Mouse (Mus musculus) ES-Bruce4 (cell line): ENCODE results near the gene Atxn1. TPM values are rescaled to one million over a fixed set of nuclear protein-coding genes. Genes with fewer than 3 reads are reported as not detected.
A peak's percentile ranks its signal among the peaks of the same experiment; 100 is the strongest.

Experiments
- H3K27ac ChIP-seq: 2 replicates; pipeline ENCODE4 v1.5.1; 2012; ENCODE audit warnings: low read length, inconsistent platforms; ENCODE audit not compliant: insufficient read depth
- H3K27me3 ChIP-seq: 2 replicates; pipeline ENCODE4 v1.6.1; 2012; ENCODE audit warnings: mild to moderate bottlenecking, low read length, inconsistent platforms; ENCODE audit not compliant: control insufficient read depth, poor library complexity, insufficient read depth, severe bottlenecking
- H3K36me3 ChIP-seq: 2 replicates; pipeline ENCODE4 v1.6.1; 2012; ENCODE audit warnings: inconsistent platforms, mild to moderate bottlenecking, low read length, moderate library complexity; ENCODE audit not compliant: control insufficient read depth, poor library complexity, insufficient read depth, severe bottlenecking
- H3K4me1 ChIP-seq: one replicate; pipeline ENCODE4 v1.8.1; 2011; ENCODE audit warnings: low read length; ENCODE audit not compliant: control insufficient read depth, insufficient read depth
- H3K4me3 ChIP-seq: 2 replicates; pipeline ENCODE4 v1.5.1; 2011; ENCODE audit warnings: low read depth, mild to moderate bottlenecking, low read length
- H3K9ac ChIP-seq: 2 replicates; pipeline ENCODE4 v1.6.1; 2012; ENCODE audit warnings: low read depth, mild to moderate bottlenecking, inconsistent platforms; ENCODE audit not compliant: poor library complexity, severe bottlenecking
- H3K9me3 ChIP-seq: replicated peaks from 2 replicates; pipeline ENCODE4 v1.6.1; 2012; ENCODE audit warnings: mild to moderate bottlenecking, low read length, inconsistent platforms; ENCODE audit not compliant: control insufficient read depth, poor library complexity, insufficient read depth, severe bottlenecking
- CTCF ChIP-seq: IDR thresholded peaks from one replicate; pipeline ENCODE4 v1.8.1; 2011; ENCODE audit warnings: low read depth, low read length
- EP300 ChIP-seq: IDR thresholded peaks from 2 replicates; pipeline ENCODE4 v1.6.1; 2011; ENCODE audit warnings: low read depth, low read length; ENCODE audit not compliant: insufficient read depth
- POLR2A ChIP-seq: IDR thresholded peaks from one replicate; pipeline ENCODE4 v1.8.1; 2011; ENCODE audit warnings: low read length; ENCODE audit not compliant: insufficient read depth
- polyA plus RNA-seq: library from polyadenylated mRNA; stranded (reverse); fragments of >200 nt; gene quantifications from 2 replicates; pipeline ENCODE4 v1.2.4, GENCODE M21; 2011; ENCODE audit warnings: low read depth; ENCODE audit not compliant: missing spikeins, insufficient read depth, insufficient read length

Atxn1 gene
- polyA plus RNA-seq, 1 experiment: 10.1 TPM

DNA sequence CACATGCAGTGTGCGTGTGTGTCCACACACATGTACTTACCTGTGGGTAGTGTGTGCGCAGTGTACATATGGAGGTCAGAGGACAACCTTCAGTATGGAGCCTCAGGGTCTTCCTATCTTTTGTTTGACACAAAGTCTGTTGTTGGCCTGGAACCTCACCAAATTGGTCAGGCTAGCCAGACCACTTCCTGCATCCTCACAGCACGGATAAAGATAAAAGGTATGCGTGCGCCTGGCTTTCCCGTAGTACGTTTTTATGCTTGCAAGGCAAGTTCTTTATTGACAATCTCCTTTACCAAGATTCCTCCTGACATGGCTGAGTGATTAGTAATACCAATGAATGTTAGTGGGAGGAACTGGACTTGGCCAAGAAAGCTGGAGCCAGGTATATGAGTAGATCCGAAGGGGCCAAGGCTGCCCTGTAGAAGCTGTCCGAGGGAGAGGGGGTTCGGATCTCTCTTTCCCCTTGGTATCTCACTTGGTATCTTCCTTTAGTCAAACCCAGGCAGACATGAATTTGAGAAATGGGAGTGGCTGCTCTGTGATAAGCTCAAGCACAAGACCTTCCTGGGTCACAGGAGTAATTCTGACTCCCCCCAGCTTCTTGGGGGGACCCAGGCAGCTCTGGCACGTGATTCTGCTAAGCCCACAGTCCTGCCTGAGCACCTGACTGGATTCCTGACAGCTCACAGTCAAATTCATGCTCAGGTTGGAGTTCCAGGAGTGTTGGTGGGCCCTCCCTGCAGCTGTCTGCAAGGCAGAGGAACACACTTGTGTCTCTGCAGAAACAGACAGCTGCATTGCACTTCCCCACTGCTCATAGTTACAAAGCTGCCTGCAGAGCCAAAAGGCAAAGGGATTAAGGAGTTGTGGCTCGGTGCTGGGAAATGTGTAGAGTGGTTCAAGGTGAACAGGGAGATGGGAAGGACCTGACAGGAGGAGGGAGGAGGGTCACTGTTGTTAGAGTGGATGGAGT is 451.5 kb downstream of the Atxn1 start:
- Histone ChIP-seq H3K27ac (no peak overlapping the region), H3K27me3 (no peaks in the 10 kb centered on the region), H3K4me3 (no peak overlapping the region), H3K36me3 (no peaks in the 10 kb centered on the region), H3K4me1 (peaks cover 3% of the 10 kb centered on the region), H3K9me3 (no peaks in the 10 kb centered on the region), H3K9ac (no peak overlapping the region)
- TF ChIP-seq POLR2A: no peak
- TF ChIP-seq EP300: no peak
- no peak for TF ChIP-seq CTCF

DNA sequence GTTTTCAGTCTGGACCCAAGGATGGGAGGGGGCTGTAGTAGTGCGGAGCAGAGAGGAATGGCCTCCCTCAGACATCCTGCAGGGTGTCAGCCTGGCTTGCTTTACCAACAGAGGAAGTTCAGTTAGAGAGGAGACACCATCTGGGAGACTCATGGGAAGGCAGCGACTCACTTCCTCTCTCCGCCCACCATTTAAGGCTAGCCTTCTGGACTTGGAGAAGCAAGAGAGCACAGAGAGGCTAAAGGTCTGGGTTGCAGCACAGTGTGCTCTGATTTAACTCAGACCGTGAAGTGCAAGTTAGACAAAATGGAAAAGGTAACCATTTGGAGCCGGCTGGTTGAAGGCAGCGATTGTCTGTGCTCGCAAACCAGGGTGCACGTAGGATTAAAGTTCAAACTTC is 452.3 kb downstream of the Atxn1 start:
- no peaks in the 10 kb centered on the region for H3K27me3 ChIP-seq
- no peak overlapping the region for H3K27ac ChIP-seq

DNA sequence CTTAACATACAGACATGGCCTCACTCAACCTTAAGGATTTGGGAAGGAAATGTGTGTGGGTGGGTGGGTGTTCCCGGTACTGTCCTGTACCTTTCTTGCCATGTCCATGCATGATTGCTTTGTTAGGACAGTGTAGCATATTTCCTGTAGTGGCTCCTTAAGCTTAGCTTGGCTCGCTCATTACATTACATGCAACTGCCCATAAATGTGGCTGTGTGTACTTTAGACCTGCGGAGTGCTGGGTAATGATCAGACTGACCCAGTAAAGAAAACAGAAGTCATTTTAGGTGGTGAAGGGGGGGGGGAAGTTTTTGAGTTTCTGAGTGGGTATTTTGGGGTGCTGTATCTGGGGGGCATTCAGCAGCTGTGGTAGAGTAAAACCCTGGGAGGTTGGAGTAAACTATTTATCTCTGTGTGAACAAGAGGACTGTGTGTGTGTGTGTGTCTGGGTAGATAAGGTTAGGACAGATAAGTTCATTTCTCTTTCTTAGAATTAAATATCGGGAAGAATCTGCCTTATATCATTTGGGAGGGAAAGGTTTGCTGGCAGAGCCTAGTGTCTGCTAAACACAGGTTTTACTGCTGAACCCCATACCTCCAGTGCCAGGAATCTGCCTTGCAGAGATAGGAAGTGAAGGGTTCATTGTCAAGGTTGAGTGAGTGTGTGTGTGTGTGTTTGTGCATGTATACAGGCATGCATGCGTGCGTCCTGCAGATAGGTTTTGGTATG is 452.9 kb downstream of the Atxn1 start:
- H3K9ac ChIP-seq: no peak overlapping the region
- TF ChIP-seq POLR2A (no peak), CTCF (no peak), EP300 (no peak)
- H3K4me1 ChIP-seq: peaks cover 3% of the 10 kb centered on the region
- H3K9me3 ChIP-seq: no peaks in the 10 kb centered on the region
- no peaks in the 10 kb centered on the region for H3K27me3 ChIP-seq
- no peak overlapping the region for H3K27ac ChIP-seq
- no peak overlapping the region for H3K4me3 ChIP-seq
- no peaks in the 10 kb centered on the region for H3K36me3 ChIP-seq

More for the DNA sequence above, 452.3 kb downstream of the Atxn1 start:
- Histone ChIP-seq H3K36me3 (no peaks in the 10 kb centered on the region), H3K9ac (no peak overlapping the region), H3K4me1 (peaks cover 3% of the 10 kb centered on the region), H3K4me3 (no peak overlapping the region), H3K9me3 (no peaks in the 10 kb centered on the region)
- TF ChIP-seq EP300 (no peak), CTCF (no peak), POLR2A (no peak)

DNA sequence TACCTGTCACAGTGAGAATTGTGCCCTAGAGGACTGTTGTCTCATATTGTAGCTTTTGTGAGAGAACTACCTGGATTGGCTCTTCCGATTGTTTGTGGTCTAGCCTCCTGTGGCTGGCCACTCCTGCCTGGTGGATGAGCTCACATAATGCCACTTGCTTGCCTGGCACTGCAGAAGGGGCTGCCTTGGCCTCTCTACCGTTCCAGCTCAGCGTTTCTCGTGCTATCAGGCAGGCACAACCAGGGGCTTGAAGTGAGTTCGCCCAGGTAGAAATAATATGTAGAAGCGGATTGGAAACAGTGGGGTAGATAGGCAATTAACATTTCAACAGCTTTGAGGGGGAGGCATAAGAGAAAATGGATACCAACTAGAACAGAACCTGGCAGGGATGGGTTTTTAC is 455.4 kb downstream of the Atxn1 start:
- Histone ChIP-seq H3K4me3 (no peak overlapping the region), H3K4me1 (peaks cover 3% of the 10 kb centered on the region), H3K27ac (no peak overlapping the region), H3K36me3 (no peaks in the 10 kb centered on the region), H3K9ac (no peak overlapping the region), H3K27me3 (no peaks in the 10 kb centered on the region), H3K9me3 (no peaks in the 10 kb centered on the region)
- TF ChIP-seq CTCF (no peak), POLR2A (no peak), EP300 (no peak)

DNA sequence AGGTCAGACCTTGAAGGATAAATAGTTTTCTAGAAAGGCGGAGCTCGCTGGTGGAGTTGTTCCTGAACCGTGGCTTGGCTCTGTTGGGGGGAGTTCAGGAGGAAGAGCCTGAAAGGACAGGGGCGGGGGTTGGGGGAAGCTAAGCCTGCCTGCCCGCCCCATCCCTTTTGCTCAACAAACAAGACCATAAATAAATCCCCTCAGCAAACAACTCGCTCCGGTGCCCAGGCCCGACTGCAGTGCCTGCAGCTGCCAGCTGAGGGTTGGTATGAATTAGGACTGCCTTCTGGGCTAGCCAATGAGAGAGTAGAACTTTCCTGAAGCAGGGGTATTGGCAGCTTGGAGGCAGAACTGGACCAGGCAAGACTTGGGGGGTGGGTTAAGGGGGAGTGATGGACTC is 456.3 kb downstream of the Atxn1 start:
- Histone ChIP-seq H3K27me3 (no peaks in the 10 kb centered on the region), H3K36me3 (no peaks in the 10 kb centered on the region), H3K27ac (no peak overlapping the region), H3K9ac (peak overlapping the region; percentile 11; the same call in 1 of the 2 replicates), H3K4me3 (peak overlapping the region; percentile 28), H3K4me1 (peaks cover 3% of the 10 kb centered on the region), H3K9me3 (no peaks in the 10 kb centered on the region)
- TF ChIP-seq EP300: no peak
- TF ChIP-seq POLR2A: no peak
- TF ChIP-seq CTCF: no peak
